Mouse (Mus musculus): ENCODE data around the gene Scn2a. TPM values are rescaled to one million over a fixed set of nuclear protein-coding genes. Genes with fewer than 3 reads are reported as not detected.

The Scn2a gene
- under 1 TPM; 0.23 to 0.50 TPM for total RNA-seq (2021)
- 0.21 and 0.59 TPM in 2 replicates for polyA plus RNA-seq (2012; rRNA removed)
- long read RNA-seq = 0 reads

GRCm38 (mm10) chr2:65620556-65621166, at the start of gene Scn2a:
Gene Scn2a (plus strand): TSS chr2:65620771.
- Histone ChIP-seq H3K4me3 (no peak within 1 kb of the TSS), H3K4me1 (ENCODE audit: control insufficient read depth, insufficient read depth, low read length) (no peaks in the 10 kb centered on the region), H3K27ac (no peak within 1 kb of the TSS), H3K36me3 (ENCODE audit: control insufficient read depth, insufficient read depth, low read length) (no peaks in the 10 kb centered on the region), H3K9ac (ENCODE audit: low read depth, low read length) (no peak within 1 kb of the TSS), H3K27me3 (ENCODE audit: control insufficient read depth, insufficient read depth, low read length) (no peaks in the 10 kb centered on the region), H3K79me2 (replicated peaks; ENCODE audit: control insufficient read depth, insufficient read depth, low read length) (no peaks in the 10 kb centered on the region)
- WGBS = 49% methylated on average over 9 of the region's 9 CpGs
- no peak for TF ChIP-seq POLR2A (IDR thresholded peaks at IDR 0.05; ENCODE audit: insufficient read depth, low read depth, low read length)
- TF ChIP-seq CTCF (IDR thresholded peaks at IDR 0.05) = peak; percentile 85
- no peak for TF ChIP-seq EP300 (IDR thresholded peaks at IDR 0.05; ENCODE audit: insufficient read depth, low read depth, low read length)
- no peak for DNase-seq
- intact Hi-C loops (cut with DNase I) = loop anchor here (1.0 kb wide), 1 partner anchor 48 kb away; no protein-coding TSS in a partner anchor

GRCm38 (mm10) chr2:65587679-65588078, 32.9 kb upstream of the Scn2a start:
- no peak for DNase-seq
- no peak overlapping the region for H3K27ac ChIP-seq
- intact Hi-C loops (cut with DNase I) = no loop called here
- H3K9ac ChIP-seq (ENCODE audit: low read depth, low read length) = no peak overlapping the region
- TF ChIP-seq CTCF (IDR thresholded peaks at IDR 0.05) (no peak), POLR2A (IDR thresholded peaks at IDR 0.05; ENCODE audit: insufficient read depth, low read depth, low read length) (no peak), EP300 (IDR thresholded peaks at IDR 0.05; ENCODE audit: insufficient read depth, low read depth, low read length) (no peak)
- H3K4me1 ChIP-seq (ENCODE audit: control insufficient read depth, insufficient read depth, low read length) = no peaks in the 10 kb centered on the region
- no peaks in the 10 kb centered on the region for H3K36me3 ChIP-seq (ENCODE audit: control insufficient read depth, insufficient read depth, low read length)
- WGBS = 78% methylated on average over 5 of the region's 5 CpGs
- no peaks in the 10 kb centered on the region for H3K27me3 ChIP-seq (ENCODE audit: control insufficient read depth, insufficient read depth, low read length)
- no peak overlapping the region for H3K4me3 ChIP-seq
- H3K79me2 ChIP-seq (replicated peaks; ENCODE audit: control insufficient read depth, insufficient read depth, low read length) = no peaks in the 10 kb centered on the region

- Histone ChIP-seq H3K9ac (ENCODE audit: low read depth, low read length) (no peak overlapping the region), H3K27ac (no peak overlapping the region), H3K4me1 (ENCODE audit: control insufficient read depth, insufficient read depth, low read length) (no peaks in the 10 kb centered on the region), H3K36me3 (ENCODE audit: control insufficient read depth, insufficient read depth, low read length) (no peaks in the 10 kb centered on the region), H3K4me3 (no peak overlapping the region), H3K27me3 (ENCODE audit: control insufficient read depth, insufficient read depth, low read length) (no peaks in the 10 kb centered on the region), H3K79me2 (replicated peaks; ENCODE audit: control insufficient read depth, insufficient read depth, low read length) (no peaks in the 10 kb centered on the region)
- intact Hi-C loops (cut with DNase I) = no loop called here
- DNase-seq = no peak
- TF ChIP-seq CTCF (IDR thresholded peaks at IDR 0.05) (no peak), EP300 (IDR thresholded peaks at IDR 0.05; ENCODE audit: insufficient read depth, low read depth, low read length) (no peak), POLR2A (IDR thresholded peaks at IDR 0.05; ENCODE audit: insufficient read depth, low read depth, low read length) (no peak)
Observed at GRCm38 (mm10) chr2:65607813-65608212, 12.8 kb upstream of the Scn2a start.

- intact Hi-C loops (cut with DNase I) = no loop called here
- no peaks in the 10 kb centered on the region for H3K79me2 ChIP-seq (replicated peaks; ENCODE audit: control insufficient read depth, insufficient read depth, low read length)
- H3K4me1 ChIP-seq (ENCODE audit: control insufficient read depth, insufficient read depth, low read length) = no peaks in the 10 kb centered on the region
- 69% methylated on average over 4 of the region's 4 CpGs for WGBS
- no peak for DNase-seq
- TF ChIP-seq EP300 (IDR thresholded peaks at IDR 0.05; ENCODE audit: insufficient read depth, low read depth, low read length) (no peak), POLR2A (IDR thresholded peaks at IDR 0.05; ENCODE audit: insufficient read depth, low read depth, low read length) (no peak), CTCF (IDR thresholded peaks at IDR 0.05) (no peak)
- no peaks in the 10 kb centered on the region for H3K27me3 ChIP-seq (ENCODE audit: control insufficient read depth, insufficient read depth, low read length)
- H3K36me3 ChIP-seq (ENCODE audit: control insufficient read depth, insufficient read depth, low read length) = no peaks in the 10 kb centered on the region
- H3K4me3 ChIP-seq = no peak overlapping the region
- no peak overlapping the region for H3K27ac ChIP-seq
- H3K9ac ChIP-seq (ENCODE audit: low read depth, low read length) = no peak overlapping the region
Observed at GRCm38 (mm10) chr2:65611887-65612286, 8.7 kb upstream of the Scn2a start.

GRCm38 (mm10) chr2:65619781-65620180, 790 bp upstream of the Scn2a start:
- 14% methylated on average over 5 of the region's 5 CpGs for WGBS
- Histone ChIP-seq H3K27ac (no peak overlapping the region), H3K27me3 (ENCODE audit: control insufficient read depth, insufficient read depth, low read length) (no peaks in the 10 kb centered on the region), H3K36me3 (ENCODE audit: control insufficient read depth, insufficient read depth, low read length) (no peaks in the 10 kb centered on the region), H3K4me3 (no peak overlapping the region), H3K9ac (ENCODE audit: low read depth, low read length) (no peak overlapping the region), H3K79me2 (replicated peaks; ENCODE audit: control insufficient read depth, insufficient read depth, low read length) (no peaks in the 10 kb centered on the region), H3K4me1 (ENCODE audit: control insufficient read depth, insufficient read depth, low read length) (no peaks in the 10 kb centered on the region)
- no peak for DNase-seq
- intact Hi-C loops (cut with DNase I) = loop anchor here (1.0 kb wide), 1 partner anchor 49 kb away; no protein-coding TSS in a partner anchor
- no peak for TF ChIP-seq CTCF (IDR thresholded peaks at IDR 0.05)
- TF ChIP-seq POLR2A (IDR thresholded peaks at IDR 0.05; ENCODE audit: insufficient read depth, low read depth, low read length) = no peak
- TF ChIP-seq EP300 (IDR thresholded peaks at IDR 0.05; ENCODE audit: insufficient read depth, low read depth, low read length) = no peak

- TF ChIP-seq CTCF (IDR thresholded peaks at IDR 0.05) (no peak), EP300 (IDR thresholded peaks at IDR 0.05; ENCODE audit: insufficient read depth, low read depth, low read length) (no peak), POLR2A (IDR thresholded peaks at IDR 0.05; ENCODE audit: insufficient read depth, low read depth, low read length) (no peak)
- no peaks in the 10 kb centered on the region for H3K36me3 ChIP-seq (ENCODE audit: control insufficient read depth, insufficient read depth, low read length)
- no peak for DNase-seq
- H3K79me2 ChIP-seq (replicated peaks; ENCODE audit: control insufficient read depth, insufficient read depth, low read length) = no peaks in the 10 kb centered on the region
- intact Hi-C loops (cut with DNase I) = no loop called here
- H3K27me3 ChIP-seq (ENCODE audit: control insufficient read depth, insufficient read depth, low read length) = no peaks in the 10 kb centered on the region
- no peak overlapping the region for H3K9ac ChIP-seq (ENCODE audit: low read depth, low read length)
- H3K4me3 ChIP-seq = no peak overlapping the region
- 63% methylated on average over 5 of the region's 5 CpGs for WGBS
- no peak overlapping the region for H3K27ac ChIP-seq
- H3K4me1 ChIP-seq (ENCODE audit: control insufficient read depth, insufficient read depth, low read length) = no peaks in the 10 kb centered on the region
Observed at GRCm38 (mm10) chr2:65621254-65621653, 683 bp downstream of the Scn2a start.

Data from heart, adult 2 months (tissue).